Mouse (Mus musculus): ENCODE results near the gene Zfp457. TPM values are rescaled to one million over a fixed set of nuclear protein-coding genes. Genes with fewer than 3 reads are reported as not detected.

Gene Zfp457
- not detected for polyA plus RNA-seq (2017; shearing (Covaris generic))

GRCm38 (mm10) chr13:67305822-67306672 is at the start of gene Zfp457:
Gene Zfp457, minus strand, starts transcription at chr13:67306485.

GRCm38 (mm10) chr13:67332019-67332724 is 25.9 kb upstream of the Zfp457 start, which contains the start of gene Zfp595:
Gene Zfp595, minus strand, starts transcription at chr13:67332570.

GRCm38 (mm10) chr13:67278314-67278713 is 28.0 kb downstream of the Zfp457 start, which contains the start of gene Zfp458:
Gene Zfp458, minus strand, starts transcription at chr13:67278466.

Other genes starting within 250 kb of the Zfp457 start
- 4.1 TPM for gene Zfp712, start 245.3 kb downstream of the Zfp457 start, polyA plus RNA-seq (2017; shearing (Covaris generic))
- 1.5 TPM for gene Zfp708, start 208.5 kb downstream of the Zfp457 start, polyA plus RNA-seq (2017; shearing (Covaris generic))
- 1.5 TPM for gene Gm28557, start 197.9 kb downstream of the Zfp457 start, polyA plus RNA-seq (2017; shearing (Covaris generic))
- 0.16 TPM for gene Rslcan18, start 190.2 kb downstream of the Zfp457 start, polyA plus RNA-seq (2017; shearing (Covaris generic))
- 0.46 TPM for gene Zfp759, start 184.8 kb downstream of the Zfp457 start, polyA plus RNA-seq (2017; shearing (Covaris generic))
- 6.2 TPM for gene Rsl1, start 133.3 kb downstream of the Zfp457 start, polyA plus RNA-seq (2017; shearing (Covaris generic))
- 1.5 TPM for gene Zfp455, start 112.0 kb downstream of the Zfp457 start, polyA plus RNA-seq (2017; shearing (Covaris generic))
- 0.98 TPM for gene Zfp458, start 28.0 kb downstream of the Zfp457 start, polyA plus RNA-seq (2017; shearing (Covaris generic))
- 5.7 TPM for gene Zfp595, start 26.1 kb upstream of the Zfp457 start, polyA plus RNA-seq (2017; shearing (Covaris generic))
- not detected for gene Gm28044, start 54.1 kb upstream of the Zfp457 start, polyA plus RNA-seq (2017; shearing (Covaris generic))
- gene Zfp953, start 54.1 kb upstream of the Zfp457 start, polyA plus RNA-seq (2017; shearing (Covaris generic)) = 1.8 TPM
- 2.2 TPM for gene Gm28041, start 69.2 kb upstream of the Zfp457 start, polyA plus RNA-seq (2017; shearing (Covaris generic))
- gene Zfp456, start 69.3 kb upstream of the Zfp457 start, polyA plus RNA-seq (2017; shearing (Covaris generic)) = 4.7 TPM
- gene Zfp429, start 93.3 kb upstream of the Zfp457 start, polyA plus RNA-seq (2017; shearing (Covaris generic)) = 19.3 TPM
- gene Zfp459, start 114.9 kb upstream of the Zfp457 start, polyA plus RNA-seq (2017; shearing (Covaris generic)) = 1.4 TPM
- gene Zfp874a, start 145.1 kb upstream of the Zfp457 start, polyA plus RNA-seq (2017; shearing (Covaris generic)) = 46.8 TPM
- gene Zfp874b, start 177.8 kb upstream of the Zfp457 start, polyA plus RNA-seq (2017; shearing (Covaris generic)) = 26.8 TPM
- 21.0 TPM for gene Zfp58, start 194.1 kb upstream of the Zfp457 start, polyA plus RNA-seq (2017; shearing (Covaris generic))
- gene Gm26965, start 219.7 kb upstream of the Zfp457 start, polyA plus RNA-seq (2017; shearing (Covaris generic)) = not detected
- 56.0 TPM for gene Zfp87, start 219.7 kb upstream of the Zfp457 start, polyA plus RNA-seq (2017; shearing (Covaris generic))
- gene Zfp748, start 247.3 kb upstream of the Zfp457 start, polyA plus RNA-seq (2017; shearing (Covaris generic)) = 16.7 TPM